Mouse (Mus musculus) limb, embryonic 11.5 days (tissue): ENCODE measurements at regions not wholly inside any gene's neighbourhood (a gene's known extent, or its start where the extent isn't known, plus 50 kb on each side); places are given as distances from the start of the nearest gene placed in this dataset.
A peak's percentile ranks its signal among the peaks of the same experiment; 100 is the strongest.

Experiments
- ATAC-seq: fragments of 200-750 bp; cut with Nextera tagmentation; 2 replicates; pipeline ENCODE4 v1.8.0; 2017; ENCODE audit warnings: low read depth; ENCODE audit not compliant: insufficient number of reproducible peaks, low FRiP score, low TSS enrichment
- DNase-seq: peaks from one replicate; pipeline ENCODE4 v3.0.0-alpha.2; 2015; ENCODE audit warnings: low spot score
- H3K27ac ChIP-seq: fragments of 300-500 bp; sonication (generic); replicated peaks from 2 replicates; pipeline ENCODE4 v1.5.1; 2014; ENCODE audit warnings: low read depth, mild to moderate bottlenecking, low read length
- H3K27me3 ChIP-seq: fragments of 300-500 bp; sonication (generic); 2 replicates; pipeline ENCODE4 v1.6.1; 2014; ENCODE audit warnings: mild to moderate bottlenecking, low read length, mixed read lengths; ENCODE audit not compliant: control insufficient read depth, insufficient read depth
- H3K36me3 ChIP-seq: fragments of 300-500 bp; sonication (generic); 2 replicates; pipeline ENCODE4 v1.6.1; 2014; ENCODE audit warnings: mild to moderate bottlenecking, low read length, moderate library complexity, mixed read lengths; ENCODE audit not compliant: control insufficient read depth, insufficient read depth
- H3K4me1 ChIP-seq: fragments of 300-500 bp; sonication (generic); 2 replicates; pipeline ENCODE4 v1.6.1; 2014; ENCODE audit warnings: low read length, mixed read lengths; ENCODE audit not compliant: control insufficient read depth, insufficient read depth
- H3K4me2 ChIP-seq: fragments of 300-500 bp; sonication (generic); 2 replicates; pipeline ENCODE4 v1.6.1; 2014; ENCODE audit warnings: low read depth, mild to moderate bottlenecking, moderate library complexity; ENCODE audit not compliant: severe bottlenecking
- H3K4me3 ChIP-seq: fragments of 300-500 bp; sonication (generic); 2 replicates; pipeline ENCODE4 v1.5.1; 2014; ENCODE audit warnings: low read depth, low read length
- H3K9ac ChIP-seq: fragments of 300-500 bp; sonication (generic); 2 replicates; pipeline ENCODE4 v1.6.1; 2014; ENCODE audit warnings: mild to moderate bottlenecking, low read length
- H3K9me3 ChIP-seq: fragments of 300-500 bp; sonication (generic); 2 replicates; pipeline ENCODE4 v1.6.1; 2016; ENCODE audit warnings: low read length; ENCODE audit not compliant: control insufficient read depth
- WGBS: fragments of 180-500 bp; shearing (Covaris S2); extraction: QIAGEN DNeasy Blood & Tissue Kit; methylation state at CpG from one replicate; pipeline ENCODE4 v1.1.7; 2014; 5-methylcytosine and 5-hydroxymethylcytosine counted together

DNA sequence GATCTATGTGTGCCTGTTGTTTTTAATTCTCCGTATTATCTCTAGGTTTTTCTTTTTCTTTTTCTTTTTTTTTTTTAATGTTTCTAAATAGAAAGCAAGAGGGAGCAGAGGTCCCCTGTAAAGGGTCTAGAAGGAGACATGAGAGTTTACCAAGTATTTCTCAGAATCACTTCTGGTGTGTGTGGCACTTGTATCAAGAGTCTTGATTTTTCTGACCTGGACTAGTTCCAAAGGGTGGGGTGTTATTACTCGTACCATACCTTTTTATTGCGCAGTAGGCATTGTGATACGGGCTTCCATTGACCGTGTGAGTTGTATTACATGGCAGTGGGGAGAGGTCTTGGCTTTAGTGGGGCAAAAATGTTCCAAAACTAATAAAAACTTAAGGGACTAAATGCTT lies 63.2 kb upstream of the Bmp6 start:
- no peaks in the 10 kb centered on the region for H3K4me1 ChIP-seq
- H3K36me3 ChIP-seq: no peaks in the 10 kb centered on the region
- H3K27me3 ChIP-seq: no peaks in the 10 kb centered on the region
- no peaks in the 10 kb centered on the region for H3K9me3 ChIP-seq
- no peak for DNase-seq
- H3K4me2 ChIP-seq: no peak overlapping the region
- H3K9ac ChIP-seq: no peak overlapping the region
- no peak overlapping the region for H3K4me3 ChIP-seq
- H3K27ac ChIP-seq: no peak overlapping the region
- WGBS: 89% methylated on average over 5 of the region's 5 CpGs
- ATAC-seq: no peak

GRCm38 (mm10) chr13:38287960-38288359 lies 56.9 kb upstream of the Bmp6 start:
- Histone ChIP-seq H3K9me3 (no peaks in the 10 kb centered on the region), H3K9ac (no peak overlapping the region), H3K36me3 (no peaks in the 10 kb centered on the region), H3K4me1 (peaks cover 6% of the 10 kb centered on the region; the same call in 1 of the 2 replicates), H3K27ac (no peak overlapping the region), H3K4me3 (no peak overlapping the region), H3K27me3 (no peaks in the 10 kb centered on the region), H3K4me2 (no peak overlapping the region)
- no peak for ATAC-seq
- DNase-seq: no peak
- WGBS: 93% methylated on average over 3 of the region's 3 CpGs

DNA sequence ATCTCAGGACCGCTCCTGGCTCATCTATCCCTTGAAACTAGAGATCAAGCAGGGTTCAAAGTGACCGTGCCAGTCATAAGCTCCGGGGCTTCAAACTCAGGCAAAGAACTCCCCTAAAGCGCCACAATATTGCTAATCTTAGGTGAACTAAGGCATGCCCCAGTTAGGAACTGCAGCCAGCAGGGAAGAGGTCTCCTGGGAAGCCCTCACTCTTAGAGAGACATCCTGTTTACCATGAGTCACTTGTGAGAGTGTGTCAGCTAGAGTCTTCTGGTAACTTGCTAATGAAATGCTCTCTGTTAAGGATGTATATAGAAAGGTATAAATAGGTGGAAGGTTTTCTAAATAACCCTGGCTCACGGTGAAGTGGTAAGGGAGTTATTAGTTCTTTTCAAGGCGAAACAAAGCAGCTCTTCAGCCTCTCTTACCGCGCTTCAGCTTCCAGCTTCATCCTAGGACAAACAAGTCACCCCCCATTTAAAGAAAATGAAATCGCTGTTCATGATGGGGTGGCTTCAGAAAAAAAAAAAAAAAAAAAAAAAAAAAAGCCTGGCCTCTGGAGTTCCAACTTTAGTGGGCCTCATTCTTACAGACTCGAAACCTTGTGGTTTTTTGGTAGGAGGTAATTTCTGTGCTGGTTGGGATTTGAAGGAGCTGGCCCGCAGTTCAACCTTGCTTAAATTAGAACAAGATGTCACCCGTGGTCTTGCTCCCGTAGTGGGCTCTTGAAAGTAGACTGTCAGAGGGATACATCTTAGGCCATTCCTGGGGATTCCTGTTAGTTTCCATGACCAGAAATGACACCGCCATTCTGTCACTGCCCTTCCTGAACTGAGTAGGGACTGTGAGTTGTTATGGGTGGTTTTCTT lies 56.1 kb upstream of the Bmp6 start:
- H3K36me3 ChIP-seq: no peaks in the 10 kb centered on the region
- no peak overlapping the region for H3K4me2 ChIP-seq
- H3K4me1 ChIP-seq: peaks cover 6% of the 10 kb centered on the region; the same call in 1 of the 2 replicates
- WGBS: 64% methylated on average over 14 of the region's 14 CpGs
- H3K9me3 ChIP-seq: no peaks in the 10 kb centered on the region
- H3K9ac ChIP-seq: no peak overlapping the region
- no peak overlapping the region for H3K27ac ChIP-seq
- ATAC-seq: no peak
- no peak overlapping the region for H3K4me3 ChIP-seq
- H3K27me3 ChIP-seq: no peaks in the 10 kb centered on the region
- peak; percentile 30 for DNase-seq

DNA sequence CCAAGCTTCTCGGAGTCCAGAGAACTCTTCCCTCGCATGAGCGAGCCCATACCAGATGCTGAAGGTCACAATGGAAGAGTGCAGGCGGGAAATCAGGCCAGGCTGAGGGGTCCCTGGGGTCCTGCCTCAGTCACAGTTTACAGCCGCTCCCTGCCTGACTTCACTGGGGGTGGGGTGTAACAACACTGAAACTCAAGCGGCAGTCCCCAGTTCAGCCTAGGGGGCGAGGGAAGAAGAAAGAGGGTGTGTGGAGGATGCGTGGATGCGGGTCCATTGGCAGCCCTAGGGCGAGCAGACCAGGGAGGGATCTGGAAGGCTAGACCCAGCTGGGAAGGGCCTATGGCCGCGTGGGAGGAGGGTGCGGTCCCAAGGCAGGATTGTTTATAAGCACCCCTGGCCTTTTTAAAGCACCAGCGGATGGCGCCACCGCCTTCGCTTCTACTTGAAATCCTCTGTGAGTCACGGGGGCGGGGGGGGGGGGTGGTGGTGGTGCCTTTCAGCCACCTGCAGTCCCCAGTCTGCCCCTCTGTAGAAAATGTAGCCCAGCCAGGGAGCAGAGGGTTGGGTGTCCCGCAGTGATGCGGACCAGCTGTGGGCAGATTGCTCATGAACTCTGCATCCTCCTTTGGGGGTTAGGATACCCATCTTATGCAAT lies 54.5 kb upstream of the Bmp6 start:
- 0 out of 2 replicates have a peak overlapping the region, but pooled peaks have one; percentile 8 for H3K27ac ChIP-seq
- ATAC-seq: peak; percentile 65; the same call in 1 of the 2 replicates
- no peak overlapping the region for H3K9ac ChIP-seq
- WGBS: 31% methylated on average over 18 of the region's 21 CpGs
- H3K27me3 ChIP-seq: no peaks in the 10 kb centered on the region
- H3K36me3 ChIP-seq: no peaks in the 10 kb centered on the region
- H3K9me3 ChIP-seq: no peaks in the 10 kb centered on the region
- no peak overlapping the region for H3K4me3 ChIP-seq
- H3K4me1 ChIP-seq: peaks cover 6% of the 10 kb centered on the region; the same call in 1 of the 2 replicates
- H3K4me2 ChIP-seq: 0 out of 2 replicates have a peak overlapping the region, but pooled peaks have one; percentile 8
- DNase-seq: peak; percentile 41

DNA sequence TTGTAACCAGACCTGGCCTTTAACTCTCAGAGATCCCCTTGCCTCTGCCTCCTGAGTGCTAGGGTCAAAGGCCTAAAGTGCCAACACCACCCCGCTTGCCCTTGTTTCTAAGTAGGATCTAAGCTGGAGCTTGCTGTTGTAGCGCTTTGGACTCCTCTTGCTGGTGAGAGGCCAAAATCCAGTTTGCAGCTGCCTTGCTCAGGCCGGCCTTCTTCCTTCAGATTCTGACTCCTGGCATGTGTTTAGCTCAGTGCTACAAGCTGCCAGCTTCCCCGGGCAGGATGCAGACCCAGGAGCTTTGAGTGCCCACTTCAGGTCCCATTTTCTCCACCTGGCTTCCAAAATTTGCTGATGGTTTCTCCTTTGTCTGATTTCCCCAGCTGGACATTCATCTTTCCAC lies 53.4 kb upstream of the Bmp6 start:
- H3K27me3 ChIP-seq: no peaks in the 10 kb centered on the region
- H3K4me3 ChIP-seq: no peak overlapping the region
- no peaks in the 10 kb centered on the region for H3K36me3 ChIP-seq
- no peak overlapping the region for H3K4me2 ChIP-seq
- peaks cover 6% of the 10 kb centered on the region; the same call in 1 of the 2 replicates for H3K4me1 ChIP-seq
- no peak for ATAC-seq
- H3K9me3 ChIP-seq: no peaks in the 10 kb centered on the region
- WGBS: 89% methylated on average over 4 of the region's 4 CpGs
- H3K9ac ChIP-seq: no peak overlapping the region
- DNase-seq: no peak
- no peak overlapping the region for H3K27ac ChIP-seq
